Mouse (Mus musculus) C3H10T1/2 (cell line): ENCODE measurements around the gene Coro1b. TPM values are rescaled to one million over a fixed set of nuclear protein-coding genes. Genes with fewer than 3 reads are reported as not detected.

Experiments
- polyA plus RNA-seq, 2 experiments: library from polyadenylated mRNA; unstranded; fragments of >200 nt; fragmentation: generic; extraction: Trizol; gene quantifications; one replicate each; pipeline ENCODE4 v1.2.1; 2012; ENCODE audit warnings: missing spikeins in 2 of 2

Coro1b gene
- 100 to 1,000 TPM; 256 to 440 TPM for polyA plus RNA-seq

DNA sequence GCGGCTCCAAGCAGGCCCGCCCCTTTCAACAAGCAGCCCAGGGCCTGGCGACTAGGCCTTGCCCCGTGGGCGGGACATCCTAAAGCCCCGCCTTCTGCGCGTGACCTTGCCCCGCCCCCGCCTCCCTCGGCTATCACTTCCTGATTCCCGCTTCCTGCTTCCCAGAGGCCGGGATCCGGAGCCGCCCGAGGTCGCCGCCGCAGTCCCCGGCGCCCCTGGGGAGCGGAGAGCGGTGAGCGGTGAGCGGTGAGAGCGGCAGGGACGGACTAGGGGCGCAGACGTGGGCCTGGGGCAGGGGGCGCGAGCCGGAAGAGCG lies at the start of gene Coro1b:
TSS of gene Coro1b (plus strand) at position 129 of the 316 bp plus-strand sequence.

DNA sequence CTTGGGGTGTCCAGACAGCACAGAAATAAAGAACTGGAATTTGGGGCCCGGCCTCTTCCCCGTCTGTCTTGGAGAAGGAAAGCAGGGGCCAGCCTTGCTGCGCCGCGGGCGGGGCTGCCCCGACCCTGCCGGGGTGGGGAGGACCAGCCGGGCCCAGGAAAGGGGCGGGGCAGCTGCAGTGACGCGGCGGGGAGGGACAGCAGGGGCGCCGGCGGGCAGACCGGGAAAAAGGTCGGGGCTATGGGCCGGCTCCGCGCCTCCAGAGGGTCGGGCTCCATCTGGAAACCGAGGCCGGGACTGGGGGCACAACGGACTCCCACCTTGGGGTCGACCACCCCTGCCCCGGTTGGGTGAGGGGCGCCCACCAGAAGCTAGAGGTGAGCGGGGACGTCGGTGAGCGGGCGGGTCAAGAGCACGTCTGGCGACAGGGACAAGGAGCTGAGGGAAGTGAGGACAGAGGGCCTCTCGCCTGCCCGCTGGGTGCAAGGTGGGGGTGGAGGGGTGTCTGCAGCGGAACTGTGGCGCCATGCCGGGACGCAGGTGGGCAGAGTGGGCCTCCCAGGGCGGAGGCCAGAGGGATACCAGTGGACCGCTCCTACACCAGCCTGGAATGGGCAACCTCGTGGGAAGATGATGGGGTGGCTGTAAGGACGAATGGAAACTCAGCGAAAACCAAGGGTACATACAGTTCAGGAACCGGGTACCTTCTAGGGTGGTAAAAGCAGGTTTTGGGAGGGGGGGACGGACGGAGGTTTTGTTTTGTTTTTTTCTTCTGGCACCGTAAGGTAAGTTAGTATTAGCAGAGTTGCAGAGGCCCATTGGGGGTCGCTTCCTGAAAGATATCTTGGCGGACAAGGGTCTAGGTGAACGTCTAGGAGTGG lies 48.3 kb upstream of the Coro1b start, which contains the start of gene Pitpnm1:
TSS of gene Pitpnm1 (plus strand) at position 162 of the 881 bp plus-strand sequence.

DNA sequence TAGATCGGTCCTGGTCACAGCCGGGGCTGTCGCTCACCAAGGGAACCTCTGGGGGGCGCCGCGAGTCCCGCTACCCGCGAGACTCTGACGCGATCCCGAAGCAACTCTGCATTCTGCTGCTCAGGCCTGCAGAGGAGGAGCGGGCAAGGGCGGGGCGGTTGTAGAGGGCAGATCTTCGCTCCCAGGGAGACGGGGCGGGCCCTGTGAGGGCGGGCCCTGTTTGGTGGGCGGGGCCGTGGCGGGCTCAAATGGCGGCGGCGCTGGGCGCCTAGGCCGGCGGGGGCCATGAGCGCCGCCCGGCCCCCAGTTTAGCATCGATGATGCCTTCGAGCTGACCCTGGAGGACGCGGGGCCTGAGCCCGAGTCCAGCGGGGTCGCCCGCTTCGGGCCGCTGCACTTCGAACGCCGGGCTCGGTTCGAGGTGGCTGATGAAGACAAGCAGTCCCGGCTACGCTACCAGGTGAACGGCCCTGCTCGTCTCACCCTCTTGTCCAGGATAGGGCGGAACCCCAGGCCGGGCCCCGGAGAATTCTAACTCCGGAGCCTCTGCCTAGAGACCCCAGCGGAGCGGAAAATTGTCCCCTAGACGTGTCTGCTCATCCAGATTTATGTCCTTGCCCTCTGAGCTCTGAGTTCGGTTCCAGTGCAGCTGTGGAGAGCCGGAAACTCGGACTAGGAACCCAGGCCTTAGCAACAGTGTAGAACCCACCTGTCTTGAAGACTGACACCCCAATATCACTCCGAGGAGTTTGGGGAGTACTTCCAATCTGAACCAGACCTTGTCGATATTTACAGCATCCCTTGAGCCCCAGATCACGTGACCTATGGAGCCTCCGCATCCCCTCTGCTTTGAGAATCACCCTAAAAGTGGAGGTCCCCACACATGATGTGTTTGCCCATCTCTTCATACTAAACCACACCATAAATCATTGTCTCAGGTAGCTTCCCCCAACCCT lies 22.4 kb upstream of the Coro1b start, which contains the start of gene Aip:
TSS of gene Aip (minus strand) at position 118 of the 956 bp plus-strand sequence.

DNA sequence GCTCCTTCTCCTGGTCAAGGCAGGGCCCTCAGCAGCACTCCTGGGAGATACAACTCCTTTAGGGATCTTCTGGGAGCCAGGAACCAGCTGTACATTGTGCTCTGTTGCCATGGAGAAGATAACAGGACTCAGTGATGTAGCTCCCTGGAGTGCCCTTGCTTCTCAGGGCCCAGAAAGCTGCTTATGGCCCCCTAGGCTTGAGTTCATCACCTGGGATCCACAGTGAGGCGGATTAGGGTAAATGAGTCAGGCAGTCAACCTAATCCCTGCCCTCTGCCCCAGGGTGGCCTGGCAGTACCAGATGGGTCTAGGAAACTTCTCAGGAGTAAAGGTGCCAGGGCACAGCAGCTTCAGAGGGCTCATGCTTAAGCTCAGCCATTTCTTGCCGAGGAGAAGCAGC lies 9.0 kb upstream of the Coro1b start, which contains the start of gene Gpr152:
TSS of gene Gpr152 (plus strand) at position 342 of the 400 bp plus-strand sequence.

DNA sequence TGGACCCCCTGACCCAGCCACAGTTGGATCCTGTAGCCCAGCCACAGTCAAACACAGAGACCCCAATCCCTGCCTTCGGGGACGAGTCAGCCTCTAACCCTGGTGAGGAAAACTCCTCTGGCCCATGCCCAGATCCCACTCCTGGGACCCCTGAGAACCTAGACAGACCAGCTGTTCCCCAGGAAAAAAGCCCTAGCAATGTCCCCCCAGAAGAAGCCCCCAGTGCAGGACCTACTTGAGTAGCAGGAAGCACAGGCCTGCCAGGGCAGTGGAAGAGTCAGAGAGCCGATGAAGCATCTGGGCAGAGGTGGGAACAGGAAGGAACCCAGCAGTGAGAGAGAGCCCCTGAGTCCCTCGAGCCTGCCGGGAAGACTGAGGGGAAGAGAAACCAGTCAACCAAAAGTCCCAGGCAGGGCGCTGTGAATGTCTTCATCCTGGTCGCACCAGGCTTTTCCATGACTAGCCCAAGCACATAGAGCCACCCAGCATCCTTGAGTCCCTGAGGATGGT lies 4.6 kb upstream of the Coro1b start, which contains the start of gene Cabp4:
TSS of gene Cabp4 (minus strand) at position 275 of the 510 bp plus-strand sequence.

DNA sequence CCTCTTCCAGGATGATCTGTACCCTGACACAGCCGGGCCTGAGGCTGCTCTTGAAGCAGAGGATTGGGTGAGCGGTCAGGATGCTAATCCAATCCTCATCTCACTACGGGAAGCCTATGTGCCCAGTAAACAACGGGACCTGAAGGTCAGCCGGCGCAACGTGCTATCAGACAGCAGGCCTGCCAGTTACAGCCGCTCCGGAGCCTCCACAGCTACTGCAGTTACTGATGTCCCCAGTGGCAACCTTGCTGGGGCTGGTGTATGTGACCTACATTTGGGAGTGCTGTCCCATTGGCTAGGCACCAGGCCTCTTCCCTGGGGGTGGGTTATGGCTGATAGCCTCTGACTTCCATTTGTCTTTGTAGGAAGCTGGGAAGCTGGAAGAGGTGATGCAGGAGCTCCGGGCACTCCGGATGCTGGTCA lies 4.8 kb downstream of the Coro1b start, which contains the start of gene Ptprcap:
TSS of gene Ptprcap (plus strand) at position 373 of the 423 bp plus-strand sequence.

DNA sequence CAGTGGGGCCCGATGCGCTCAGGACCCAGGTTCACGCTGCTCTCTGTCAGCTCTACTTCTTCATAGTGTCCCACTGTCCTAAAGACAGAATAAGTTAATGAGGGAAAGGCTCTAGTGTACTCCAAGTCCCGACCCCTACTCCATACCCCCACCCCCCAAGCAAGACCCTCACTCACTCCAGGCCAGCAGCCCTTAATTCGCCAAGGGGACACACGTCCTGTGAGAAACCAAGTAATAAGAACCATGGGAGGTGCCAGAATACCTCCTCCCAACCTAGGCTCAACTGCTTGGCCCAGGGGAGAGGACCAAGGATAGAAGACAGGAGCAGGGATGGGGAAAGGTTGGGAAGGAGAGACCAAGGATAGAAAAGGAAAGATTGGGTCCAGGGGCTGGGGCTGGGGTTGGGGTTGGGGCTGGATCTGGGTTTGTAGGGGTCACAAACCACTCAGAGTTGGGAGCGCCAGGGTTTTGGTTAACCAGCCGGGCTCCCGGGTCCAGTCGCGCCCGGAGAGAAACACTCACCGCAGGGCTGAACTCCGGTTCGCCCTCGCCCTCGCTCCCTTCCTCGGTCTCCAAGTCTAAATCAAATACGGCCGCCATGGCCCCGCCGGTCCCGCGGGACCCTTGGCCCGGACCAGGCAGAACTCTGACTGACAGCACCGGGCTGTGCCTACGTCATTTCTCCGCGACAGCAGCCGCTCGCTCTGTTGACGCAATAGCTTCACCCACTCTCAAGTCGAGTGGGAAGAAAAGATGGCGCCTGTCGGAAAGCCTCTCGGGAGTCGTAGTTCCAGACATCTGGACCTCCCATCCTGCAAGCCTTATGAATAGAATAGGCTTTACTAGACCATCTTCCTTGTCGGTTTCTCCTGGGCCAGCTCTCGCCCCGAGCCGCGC lies 14.5 kb downstream of the Coro1b start, which contains the start of gene Rps6kb2:
TSS of gene Rps6kb2 (minus strand) at position 709 of the 897 bp plus-strand sequence.

DNA sequence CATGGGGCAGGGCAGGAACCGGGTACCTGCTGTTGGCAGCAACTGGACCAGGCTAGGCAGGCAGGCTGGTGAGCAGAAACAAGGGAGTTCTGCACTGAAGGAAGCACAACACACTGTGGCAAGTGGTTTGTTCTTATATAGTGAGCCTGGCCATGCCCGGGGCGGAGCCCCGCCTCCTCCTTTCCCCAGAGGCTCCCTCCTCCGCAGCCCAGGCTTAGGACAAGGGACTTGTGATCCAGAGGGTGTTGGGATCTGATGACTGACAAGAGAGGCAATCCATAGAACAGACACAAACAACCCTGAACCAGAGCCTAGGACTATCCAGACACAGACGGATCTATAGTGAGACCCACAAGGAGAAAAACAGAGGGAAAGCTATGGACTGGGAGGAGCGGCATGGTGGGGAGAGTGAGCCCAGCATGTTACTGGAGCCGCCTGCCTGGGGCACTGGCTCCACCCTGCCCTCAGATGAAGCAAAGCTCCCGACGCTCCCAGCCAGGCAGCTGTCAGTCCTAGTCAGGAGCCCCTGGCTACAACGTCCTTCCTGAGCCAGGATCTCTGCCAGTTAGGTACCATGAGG lies 27.0 kb downstream of the Coro1b start, which contains the start of gene Carns1:
TSS of gene Carns1 (minus strand) at position 112 of the 580 bp plus-strand sequence.

DNA sequence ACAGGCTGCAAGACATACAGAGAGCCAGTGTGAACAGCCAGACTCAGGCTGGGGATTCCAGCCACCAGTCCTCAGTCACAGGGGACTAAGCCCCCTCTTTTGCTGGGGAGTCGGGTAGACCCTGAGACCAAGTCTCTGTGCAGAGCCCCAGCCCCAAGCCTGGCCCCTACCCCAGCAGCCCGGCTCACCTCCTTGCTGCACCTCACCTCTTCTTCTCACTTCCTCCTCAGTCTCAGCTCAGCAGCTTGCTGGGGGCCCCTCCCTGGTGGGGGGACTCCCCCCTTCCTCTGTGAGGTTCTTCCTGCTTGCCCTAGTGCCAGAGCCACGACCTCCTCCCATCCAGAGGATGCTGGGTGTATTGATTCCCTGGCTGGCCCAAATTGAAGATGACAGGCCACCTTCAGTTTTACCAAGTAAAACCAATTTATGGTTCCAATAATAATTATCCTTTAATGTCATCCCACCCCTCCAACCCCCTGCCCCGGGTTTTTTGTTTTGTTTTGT lies 42.5 kb downstream of the Coro1b start, which contains the start of gene Tbc1d10c:
TSS of gene Tbc1d10c (minus strand) at position 454 of the 504 bp plus-strand sequence.

DNA sequence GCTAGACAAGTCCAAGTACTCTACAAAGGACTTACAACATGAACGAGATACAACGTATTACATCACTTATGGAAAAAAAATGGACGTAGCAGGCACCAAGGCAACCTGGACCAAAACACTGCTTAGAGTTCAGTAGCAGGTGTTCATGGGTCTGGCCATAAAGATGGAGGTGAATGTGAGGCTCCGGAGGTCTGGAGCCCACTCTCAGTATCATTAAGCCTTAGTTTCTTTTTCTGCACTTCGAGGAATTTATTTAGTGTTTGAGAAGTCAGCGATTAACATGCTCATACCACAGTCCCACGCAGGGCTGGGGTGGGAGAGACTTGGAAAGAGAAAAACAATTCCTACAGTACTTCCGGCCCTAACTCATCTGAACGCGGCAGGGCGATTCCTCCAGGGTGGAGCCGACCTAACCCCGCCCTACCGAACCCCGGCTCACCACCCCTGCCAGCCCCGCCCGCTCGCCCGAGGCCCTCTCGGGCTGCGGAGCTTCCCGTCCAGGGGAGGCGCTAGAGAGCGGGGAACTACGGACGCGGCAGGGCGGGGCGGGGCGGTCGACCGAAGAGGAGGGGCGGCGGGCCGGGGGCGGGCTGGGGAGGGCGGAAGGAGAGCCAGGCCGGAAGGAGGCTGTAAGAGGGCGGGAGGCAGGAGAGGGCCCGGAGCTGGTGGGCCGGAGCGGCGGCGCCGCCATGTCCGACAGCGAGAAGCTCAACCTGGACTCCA lies 43.3 kb downstream of the Coro1b start, which contains the start of gene Ppp1ca:
TSS of gene Ppp1ca (plus strand) at position 538 of the 723 bp plus-strand sequence.

DNA sequence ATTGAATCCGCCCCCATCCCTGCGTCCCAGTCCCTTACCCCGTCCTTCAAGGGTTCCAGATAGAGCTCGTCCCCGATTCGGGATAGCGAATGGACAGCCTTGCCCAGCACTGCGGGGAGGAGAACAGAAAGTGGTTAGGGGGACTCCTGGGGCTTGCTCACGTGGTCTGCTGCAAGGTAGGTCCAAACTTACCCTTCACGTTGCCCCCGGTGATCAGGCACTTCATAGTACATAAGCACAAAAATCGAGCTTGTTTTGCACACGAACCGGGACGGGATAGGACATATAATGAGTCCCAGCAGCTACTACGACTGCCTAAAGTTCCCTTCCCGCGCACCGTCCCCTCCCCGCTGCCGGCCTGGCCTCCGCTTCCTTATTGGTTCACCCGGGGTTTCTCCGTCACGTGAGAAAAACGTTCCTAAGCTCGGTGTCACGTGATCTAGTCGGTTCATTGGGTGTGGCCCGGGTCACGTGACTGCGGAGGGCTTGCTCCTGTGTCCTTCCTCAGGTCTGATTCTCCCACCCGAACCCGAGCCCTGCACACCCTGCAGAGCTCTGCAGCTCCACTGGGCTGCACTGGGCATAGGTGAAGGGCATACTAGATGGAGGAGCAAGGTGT lies 53.0 kb downstream of the Coro1b start, which contains the start of gene Rad9a:
TSS of gene Rad9a (minus strand) at position 372 of the 619 bp plus-strand sequence.

Other genes with a start within 250 kb of the Coro1b start
- gene Tcirg1, start 241.5 kb upstream of the Coro1b start, polyA plus RNA-seq, result 10 to 100 TPM; 46.1 to 53.3 TPM
- 100 to 1,000 TPM; 269 to 451 TPM for gene Ndufs8, start 235.8 kb upstream of the Coro1b start, polyA plus RNA-seq
- gene Aldh3b1, start 218.8 kb upstream of the Coro1b start, polyA plus RNA-seq, result 1 to 10 TPM; 2.7 to 8.3 TPM
- under 1 TPM; 0.01 to 0.08 TPM for gene Unc93b1, start 213.4 kb upstream of the Coro1b start, polyA plus RNA-seq
- under 1 TPM in 1 of 2 experiments, not detected in 1; 0.01 TPM for gene Aldh3b3, start 190.0 kb upstream of the Coro1b start, polyA plus RNA-seq
- gene Aldh3b2, start 176.3 kb upstream of the Coro1b start, polyA plus RNA-seq, result not detected
- gene Acy3, start 162.0 kb upstream of the Coro1b start, polyA plus RNA-seq, result 10 to 100 TPM in 1 of 2 experiments, 1 to 10 TPM in 1; 7.4 to 28.3 TPM
- under 1 TPM in 1 of 2 experiments, not detected in 1; 0.05 TPM for gene Tbx10, start 155.9 kb upstream of the Coro1b start, polyA plus RNA-seq
- gene Nudt8, start 148.0 kb upstream of the Coro1b start, polyA plus RNA-seq, result 10 to 100 TPM; 41.3 to 59.9 TPM
- 1 to 10 TPM in 1 of 2 experiments, under 1 TPM in 1; 0.19 to 1.4 TPM for gene Gm49405, start 148.0 kb upstream of the Coro1b start, polyA plus RNA-seq
- gene Doc2g, start 145.3 kb upstream of the Coro1b start, polyA plus RNA-seq, result 1 to 10 TPM in 1 of 2 experiments, under 1 TPM in 1; 0.41 to 4.0 TPM
- 100 to 1,000 TPM; 253 to 401 TPM for gene Ndufv1, start 135.8 kb upstream of the Coro1b start, polyA plus RNA-seq
- gene Gstp1, start 110.6 kb upstream of the Coro1b start, polyA plus RNA-seq, result 1,000 to 10,000 TPM in 1 of 2 experiments, 100 to 1,000 TPM in 1; 849 to 1,247 TPM
- 10 to 100 TPM in 1 of 2 experiments, 1 to 10 TPM in 1; 1.8 to 13.9 TPM for gene Gstp2, start 102.6 kb upstream of the Coro1b start, polyA plus RNA-seq
- gene Gstp3, start 89.0 kb upstream of the Coro1b start, polyA plus RNA-seq, result under 1 TPM; 0.15 to 0.18 TPM
- not detected for gene Cabp2, start 67.0 kb upstream of the Coro1b start, polyA plus RNA-seq
- gene Cdk2ap2, start 51.4 kb upstream of the Coro1b start, polyA plus RNA-seq, result 100 to 1,000 TPM in 1 of 2 experiments, 10 to 100 TPM in 1; 86.0 to 148 TPM
- 10 to 100 TPM; 48.2 to 61.6 TPM for gene Pitpnm1, start 48.6 kb upstream of the Coro1b start, polyA plus RNA-seq
- gene Aip, start 22.8 kb upstream of the Coro1b start, polyA plus RNA-seq, result 100 to 1,000 TPM; 201 to 241 TPM
- under 1 TPM in 1 of 2 experiments, not detected in 1; 0.09 TPM for gene Gpr152, start 8.8 kb upstream of the Coro1b start, polyA plus RNA-seq
- gene Cabp4, start 4.6 kb upstream of the Coro1b start, polyA plus RNA-seq, result under 1 TPM; 0.14 to 0.38 TPM
- gene Ptprcap, start 5.0 kb downstream of the Coro1b start, polyA plus RNA-seq, result 1 to 10 TPM; 6.5 to 9.5 TPM
- gene Rps6kb2, start 14.7 kb downstream of the Coro1b start, polyA plus RNA-seq, result 10 to 100 TPM; 28.6 to 29.9 TPM
- 10 to 100 TPM in 1 of 2 experiments, 1 to 10 TPM in 1; 1.8 to 16.2 TPM for gene Carns1, start 26.9 kb downstream of the Coro1b start, polyA plus RNA-seq
- 1 to 10 TPM in 1 of 2 experiments, under 1 TPM in 1; 0.63 to 1.7 TPM for gene Tbc1d10c, start 42.7 kb downstream of the Coro1b start, polyA plus RNA-seq
- 1,000 to 10,000 TPM in 1 of 2 experiments, 100 to 1,000 TPM in 1; 727 to 1,261 TPM for gene Ppp1ca, start 43.4 kb downstream of the Coro1b start, polyA plus RNA-seq
- gene Rad9a, start 53.0 kb downstream of the Coro1b start, polyA plus RNA-seq, result 10 to 100 TPM; 25.1 to 36.1 TPM
- 10 to 100 TPM in 1 of 2 experiments, 1 to 10 TPM in 1; 7.5 to 24.4 TPM for gene Clcf1, start 65.6 kb downstream of the Coro1b start, polyA plus RNA-seq
- gene AC109138.7, start 65.7 kb downstream of the Coro1b start, polyA plus RNA-seq, result 1 to 10 TPM in 1 of 2 experiments, not detected in 1; 3.9 TPM
- gene Pold4, start 83.3 kb downstream of the Coro1b start, polyA plus RNA-seq, result 100 to 1,000 TPM; 131 to 165 TPM
- 10 to 100 TPM in 1 of 2 experiments, 1 to 10 TPM in 1; 7.4 to 30.3 TPM for gene Ssh3, start 120.6 kb downstream of the Coro1b start, polyA plus RNA-seq
- gene Ankrd13d, start 134.5 kb downstream of the Coro1b start, polyA plus RNA-seq, result 1 to 10 TPM in 1 of 2 experiments, under 1 TPM in 1; 0.77 to 4.5 TPM
- 10 to 100 TPM; 37.7 to 44.4 TPM for gene Grk2, start 157.6 kb downstream of the Coro1b start, polyA plus RNA-seq
- 10 to 100 TPM in 1 of 2 experiments, 1 to 10 TPM in 1; 3.2 to 33.4 TPM for gene Kdm2a, start 249.7 kb downstream of the Coro1b start, polyA plus RNA-seq